Mouse (Mus musculus) MEL (cell line): Measurements from ENCODE around the gene Fgfr2.

ENCODE experiments used
- EP300 ChIP-seq, 2 experiments: IDR thresholded peaks; 2 replicates each; pipeline ENCODE4 v1.6.1; 2011; ENCODE audit warnings: improper control_type of control experiment in 2 of 2, low read length in 2 of 2, low read depth in 1 of 2, mild to moderate bottlenecking in 1 of 2
- POLR2A ChIP-seq, 2 experiments: IDR thresholded peaks; 2 replicates each; pipeline ENCODE4 v1.6.1; 2011 to 2012; ENCODE audit warnings: low read length in 2 of 2, mild to moderate bottlenecking in 2 of 2, control low read depth in 1 of 2, improper control_type of control experiment in 1 of 2, low read depth in 1 of 2, moderate library complexity in 1 of 2; ENCODE audit not compliant: control insufficient read depth in 1 of 2, insufficient read depth in 1 of 2, poor library complexity in 1 of 2
- POLR2AphosphoS2 ChIP-seq: IDR thresholded peaks from 2 replicates; pipeline ENCODE4 v1.6.1; 2011; ENCODE audit warnings: low read length, improper control_type of control experiment
- TCF12 ChIP-seq: IDR thresholded peaks from 2 replicates; pipeline ENCODE4 v1.6.1; 2014; ENCODE audit warnings: low read depth, mild to moderate bottlenecking, inconsistent platforms, low read length, improper control_type of control experiment, moderate library complexity
- USF1 ChIP-seq: IDR thresholded peaks from 2 replicates; pipeline ENCODE4 v1.6.1; 2014; ENCODE audit warnings: low read depth, mild to moderate bottlenecking, inconsistent platforms, low read length, improper control_type of control experiment, moderate library complexity

- no peak for TF ChIP-seq USF1
- no peak for TF ChIP-seq POLR2A (IDR thresholded peaks at IDR 0.05; ENCODE audit: control insufficient read depth in 1 of 2, insufficient read depth in 1 of 2, low read depth in 1 of 2, low read length in 2 of 2, poor library complexity in 1 of 2)
- TF ChIP-seq TCF12 = no peak
- no peak for TF ChIP-seq POLR2AphosphoS2
- no peak for TF ChIP-seq EP300 (IDR thresholded peaks at IDR 0.05; ENCODE audit: low read depth in 1 of 2, low read length in 2 of 2)
Observed at GRCm38 (mm10) chr7:131037083-131037482, 2086.1 kb downstream of the Fgfr2 start.
